Mouse (Mus musculus): ENCODE measurements around the gene Cdc27. TPM values are rescaled to one million over a fixed set of nuclear protein-coding genes. Genes with fewer than 3 reads are reported as not detected.

The Cdc27 gene
- 42.9 and 45.3 TPM in 2 replicates for polyA plus RNA-seq (2015; fragmentation: Nextera tagmentation; extraction: Ambion mirVana)

DNA sequence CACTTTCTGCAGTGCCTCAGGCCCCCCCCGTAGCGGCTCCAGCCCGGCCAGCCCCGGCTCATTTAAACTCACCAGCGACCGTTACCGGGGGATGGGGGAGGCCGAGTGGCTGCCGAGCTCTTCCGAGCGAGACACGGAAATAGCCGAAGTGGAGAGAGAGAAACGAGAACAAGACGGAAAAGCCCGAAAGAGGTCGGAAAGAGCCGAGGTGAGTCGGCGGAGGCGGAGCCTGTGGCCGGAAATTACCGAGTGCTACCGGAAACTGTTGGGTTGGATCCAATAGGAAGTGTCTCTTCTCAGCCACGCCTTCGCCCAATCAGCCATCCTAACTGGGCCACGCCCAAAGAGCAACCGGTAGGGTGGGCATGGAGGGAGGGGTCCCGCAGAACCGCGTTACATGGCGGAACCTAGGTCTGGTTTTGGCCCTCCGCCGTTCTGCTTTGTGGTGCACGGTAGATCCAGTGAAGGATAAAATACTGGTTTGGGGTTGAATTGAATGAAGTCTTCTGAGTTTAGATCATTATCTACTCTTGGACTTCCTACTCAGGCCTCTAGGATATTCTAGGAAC, at the start of gene Cdc27, which contains the start of gene Myl4:
Cdc27 (minus strand) TSS at position 215 of the 569 bp plus-strand sequence.
Myl4 (plus strand) TSS at position 258 of the 569 bp plus-strand sequence.
- Histone ChIP-seq H3K9ac (replicated peaks) (peak within 1 kb of the TSS; percentile 100), H3K36me3 (0 out of 2 replicates have a peak, but pooled peaks cover 2% of the 10 kb centered on the region), H3K4me3 (replicated peaks) (peak within 1 kb of the TSS; percentile 88), H3K4me2 (replicated peaks) (peak within 1 kb of the TSS; percentile 79), H3K27me3 (peaks cover 7% of the 10 kb centered on the region; the same call in 1 of the 2 replicates), H3K27ac (peak within 1 kb of the TSS; percentile 87), H3K4me1 (replicated peaks) (peaks cover 22% of the 10 kb centered on the region), H3K9me3 (no peaks in the 10 kb centered on the region)
- peak; percentile 96 for ATAC-seq
- under 1% methylated on average over 35 of the region's 35 CpGs for WGBS

DNA sequence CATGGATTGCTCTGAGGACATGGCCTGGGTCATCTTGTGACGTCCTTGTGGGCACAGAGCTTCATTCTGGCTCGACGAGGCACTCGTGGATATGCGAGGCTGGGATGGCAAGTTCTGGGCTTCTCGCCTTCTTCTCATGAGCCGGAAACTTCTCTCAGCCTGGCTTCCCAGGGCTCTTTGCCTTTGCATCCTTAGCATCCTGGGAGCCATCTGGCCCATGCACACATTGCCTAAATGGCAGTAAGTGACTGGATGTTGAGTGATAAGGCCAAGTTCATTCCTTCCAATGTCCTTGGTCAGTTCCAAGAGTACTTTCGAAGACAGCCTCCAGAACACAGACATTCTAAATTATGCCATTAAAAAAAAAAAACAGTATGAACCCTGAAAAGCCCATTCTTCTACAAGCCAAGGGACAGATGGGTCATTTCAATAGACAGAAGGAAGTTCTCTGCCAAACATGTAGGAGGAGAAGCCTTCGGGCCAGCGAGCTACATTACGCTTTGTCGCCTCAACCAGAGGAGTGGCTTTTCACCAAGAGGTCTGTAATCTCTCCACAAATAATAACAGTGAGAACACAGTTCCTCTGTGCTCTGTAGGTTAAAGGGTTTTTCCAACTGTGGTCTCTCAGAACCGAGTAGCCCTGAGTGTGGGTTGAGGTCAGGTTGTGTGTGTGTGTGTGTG, 49.0 kb upstream of the Cdc27 start:
- no peak overlapping the region for H3K4me2 ChIP-seq (replicated peaks)
- H3K9ac ChIP-seq (replicated peaks) = no peak overlapping the region
- ATAC-seq = no peak
- H3K27me3 ChIP-seq = no peaks in the 10 kb centered on the region
- no peaks in the 10 kb centered on the region for H3K9me3 ChIP-seq
- 84% methylated on average over 13 of the region's 13 CpGs for WGBS
- H3K36me3 ChIP-seq = no peaks in the 10 kb centered on the region
- H3K27ac ChIP-seq = no peak overlapping the region
- H3K4me1 ChIP-seq (replicated peaks) = no peaks in the 10 kb centered on the region
- no peak overlapping the region for H3K4me3 ChIP-seq (replicated peaks)

DNA sequence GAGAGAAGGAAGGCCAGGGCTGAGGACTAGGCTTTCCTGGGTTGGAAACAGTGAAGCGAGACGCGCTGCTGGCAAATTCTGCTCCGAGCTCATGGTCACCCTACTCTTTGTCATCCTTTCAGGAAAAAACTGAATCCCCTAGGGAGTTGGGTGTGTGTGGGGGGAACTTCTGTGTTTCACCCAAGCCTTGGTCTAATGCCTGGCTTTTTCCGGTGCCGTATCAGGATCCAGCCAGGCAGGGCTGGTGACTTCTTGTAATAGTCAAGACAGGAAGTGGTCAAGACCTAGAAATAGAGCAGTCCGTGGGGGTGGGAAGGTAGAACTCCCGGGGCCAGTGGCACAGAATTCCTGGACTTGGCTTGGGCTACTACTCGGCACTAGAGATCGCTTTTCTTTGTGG, 45.9 kb upstream of the Cdc27 start:
- ATAC-seq = no peak
- no peak overlapping the region for H3K27ac ChIP-seq
- no peaks in the 10 kb centered on the region for H3K9me3 ChIP-seq
- H3K36me3 ChIP-seq = no peaks in the 10 kb centered on the region
- no peaks in the 10 kb centered on the region for H3K4me1 ChIP-seq (replicated peaks)
- WGBS = 82% methylated on average over 10 of the region's 10 CpGs
- no peak overlapping the region for H3K4me2 ChIP-seq (replicated peaks)
- no peaks in the 10 kb centered on the region for H3K27me3 ChIP-seq
- H3K9ac ChIP-seq (replicated peaks) = no peak overlapping the region
- H3K4me3 ChIP-seq (replicated peaks) = no peak overlapping the region

DNA sequence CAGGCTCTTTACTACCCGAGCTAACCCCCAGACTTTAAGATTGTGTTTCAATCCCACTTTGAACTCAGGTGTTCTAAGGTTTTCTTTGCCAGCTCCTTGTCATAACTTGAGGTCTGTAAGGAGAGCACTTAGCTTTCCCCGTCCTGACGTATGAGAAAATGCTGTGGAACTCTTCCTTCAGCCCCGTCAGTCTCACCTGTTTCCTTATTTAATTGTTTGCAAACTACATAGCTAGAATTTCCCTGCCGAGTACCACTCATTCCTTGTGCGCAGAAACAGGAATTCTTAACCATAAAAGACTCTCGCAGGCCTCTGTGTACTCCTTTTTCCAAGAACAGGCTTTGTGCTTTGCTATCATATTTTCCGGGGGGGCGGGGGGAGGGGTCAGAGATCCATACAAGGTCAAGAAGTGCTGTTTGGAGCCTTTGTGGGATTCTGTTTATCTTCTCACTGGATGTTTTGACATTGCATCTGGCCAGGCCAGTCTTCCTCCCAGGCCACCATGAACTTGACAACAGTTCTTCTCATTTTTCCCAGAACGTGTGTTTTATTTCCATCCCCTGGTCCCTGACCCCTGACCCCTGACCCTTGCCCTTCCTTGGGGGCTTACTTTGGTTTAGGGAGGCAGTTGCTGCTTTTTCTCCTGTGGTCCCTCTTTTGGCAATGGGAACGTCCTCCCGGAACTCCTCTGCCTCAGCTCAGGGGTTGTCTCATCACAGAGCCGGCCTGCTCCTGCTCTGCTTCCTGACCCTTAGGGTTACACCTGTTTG, 41.8 kb upstream of the Cdc27 start:
- Histone ChIP-seq H3K36me3 (no peaks in the 10 kb centered on the region), H3K27ac (no peak overlapping the region), H3K4me2 (replicated peaks) (no peak overlapping the region), H3K4me1 (replicated peaks) (no peaks in the 10 kb centered on the region), H3K27me3 (no peaks in the 10 kb centered on the region), H3K4me3 (replicated peaks) (no peak overlapping the region), H3K9ac (replicated peaks) (no peak overlapping the region), H3K9me3 (0 out of 2 replicates have a peak, but pooled peaks cover 7% of the 10 kb centered on the region)
- no peak for ATAC-seq
- WGBS = 83% methylated on average over 13 of the region's 13 CpGs

DNA sequence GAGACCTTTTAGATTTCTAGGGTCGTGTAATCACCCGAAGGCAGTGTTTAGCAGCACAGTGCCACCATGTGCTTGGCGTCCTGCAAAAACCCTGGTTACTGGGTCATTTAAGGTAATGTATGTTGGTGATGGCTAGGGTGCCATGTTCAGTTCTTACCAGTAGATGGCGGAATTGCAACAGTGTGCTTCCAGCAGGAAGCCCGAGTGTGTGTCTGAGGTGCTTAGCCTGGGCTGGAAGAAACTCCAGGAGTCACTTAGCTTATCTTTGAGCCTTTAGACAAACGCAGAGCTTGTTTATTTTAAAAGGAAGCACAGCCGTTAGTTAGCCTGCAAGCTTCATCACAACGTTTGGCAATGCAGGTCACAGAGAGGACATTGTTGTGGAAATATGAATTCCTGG, 39.7 kb upstream of the Cdc27 start:
- H3K9ac ChIP-seq (replicated peaks) = no peak overlapping the region
- WGBS = 6% methylated on average over 8 of the region's 8 CpGs
- no peaks in the 10 kb centered on the region for H3K4me1 ChIP-seq (replicated peaks)
- peak; percentile 82 for ATAC-seq
- H3K4me2 ChIP-seq (replicated peaks) = no peak overlapping the region
- no peaks in the 10 kb centered on the region for H3K27me3 ChIP-seq
- no peak overlapping the region for H3K4me3 ChIP-seq (replicated peaks)
- H3K27ac ChIP-seq = no peak overlapping the region
- H3K9me3 ChIP-seq = 0 out of 2 replicates have a peak, but pooled peaks cover 7% of the 10 kb centered on the region
- no peaks in the 10 kb centered on the region for H3K36me3 ChIP-seq

DNA sequence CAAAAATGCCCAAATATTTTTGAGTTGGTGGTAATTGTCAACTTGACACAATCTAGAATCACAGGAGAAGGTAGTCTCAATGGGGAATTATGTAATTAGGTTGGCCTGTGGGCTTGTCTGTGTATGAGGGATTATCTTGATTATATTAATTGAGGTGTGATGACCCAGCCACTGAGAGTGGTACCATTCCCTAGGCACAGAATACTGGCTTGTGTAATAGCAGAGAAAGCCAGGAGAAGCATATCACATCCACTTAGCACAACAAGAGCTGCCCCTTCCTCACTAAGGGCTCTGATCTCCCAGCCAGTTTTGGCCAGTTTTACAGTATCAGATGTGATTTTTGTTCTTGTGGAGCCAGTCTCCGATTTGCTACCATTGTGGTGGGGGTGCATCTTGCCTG, 39.1 kb upstream of the Cdc27 start:
- Histone ChIP-seq H3K4me3 (replicated peaks) (no peak overlapping the region), H3K27ac (no peak overlapping the region), H3K4me1 (replicated peaks) (no peaks in the 10 kb centered on the region), H3K4me2 (replicated peaks) (no peak overlapping the region), H3K9me3 (0 out of 2 replicates have a peak, but pooled peaks cover 7% of the 10 kb centered on the region), H3K27me3 (no peaks in the 10 kb centered on the region), H3K9ac (replicated peaks) (no peak overlapping the region), H3K36me3 (no peaks in the 10 kb centered on the region)
- no peak for ATAC-seq
- WGBS = 72% methylated on average over 1 of the region's 1 CpGs

DNA sequence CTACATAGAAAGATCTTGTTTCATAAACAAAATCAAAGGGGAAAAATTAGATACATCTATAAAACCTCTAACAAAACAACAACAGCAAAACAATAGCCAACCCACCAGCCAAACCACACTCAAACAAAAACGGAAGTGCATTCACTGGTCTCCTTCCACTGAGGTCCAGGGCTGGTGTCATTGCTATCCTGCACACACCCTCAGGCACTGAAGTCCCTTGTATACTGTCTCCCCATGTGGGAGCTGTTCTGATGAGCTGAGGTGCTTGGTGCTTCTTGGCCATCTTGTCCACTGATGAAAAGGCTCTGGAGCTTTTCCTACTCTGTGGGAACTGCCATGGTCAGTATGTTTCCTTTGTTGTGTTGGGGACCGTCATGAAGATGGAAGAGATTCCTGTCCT, 38.1 kb upstream of the Cdc27 start:
- Histone ChIP-seq H3K4me3 (replicated peaks) (no peak overlapping the region), H3K9ac (replicated peaks) (no peak overlapping the region), H3K27ac (no peak overlapping the region), H3K36me3 (no peaks in the 10 kb centered on the region), H3K4me1 (replicated peaks) (no peaks in the 10 kb centered on the region), H3K4me2 (replicated peaks) (no peak overlapping the region), H3K27me3 (no peaks in the 10 kb centered on the region), H3K9me3 (0 out of 2 replicates have a peak, but pooled peaks cover 7% of the 10 kb centered on the region)
- ATAC-seq = no peak
- 94% methylated on average over 2 of the region's 2 CpGs for WGBS

DNA sequence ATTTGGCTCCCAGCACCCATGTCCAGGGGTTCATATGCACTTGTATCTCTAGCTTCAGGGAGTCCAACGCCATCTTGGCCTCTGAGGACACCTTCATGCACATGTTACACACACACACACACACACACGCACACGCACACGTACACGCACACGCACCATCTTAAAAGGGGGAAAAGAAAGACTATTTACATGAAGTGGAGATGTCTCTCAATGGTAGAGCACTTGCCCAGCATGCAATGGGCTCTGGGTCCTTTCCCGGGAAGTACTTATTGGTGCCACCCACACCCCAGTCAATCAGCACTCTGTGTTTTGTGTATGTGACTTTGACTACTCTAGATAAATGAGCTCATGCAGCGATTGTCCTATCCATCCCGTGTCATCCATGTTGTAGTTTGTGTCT, 37.5 kb upstream of the Cdc27 start:
- H3K9ac ChIP-seq (replicated peaks) = no peak overlapping the region
- H3K4me1 ChIP-seq (replicated peaks) = no peaks in the 10 kb centered on the region
- H3K4me3 ChIP-seq (replicated peaks) = no peak overlapping the region
- 97% methylated on average over 9 of the region's 9 CpGs for WGBS
- H3K27ac ChIP-seq = no peak overlapping the region
- H3K9me3 ChIP-seq = 0 out of 2 replicates have a peak, but pooled peaks cover 7% of the 10 kb centered on the region
- ATAC-seq = no peak
- H3K36me3 ChIP-seq = no peaks in the 10 kb centered on the region
- H3K4me2 ChIP-seq (replicated peaks) = no peak overlapping the region
- H3K27me3 ChIP-seq = no peaks in the 10 kb centered on the region

DNA sequence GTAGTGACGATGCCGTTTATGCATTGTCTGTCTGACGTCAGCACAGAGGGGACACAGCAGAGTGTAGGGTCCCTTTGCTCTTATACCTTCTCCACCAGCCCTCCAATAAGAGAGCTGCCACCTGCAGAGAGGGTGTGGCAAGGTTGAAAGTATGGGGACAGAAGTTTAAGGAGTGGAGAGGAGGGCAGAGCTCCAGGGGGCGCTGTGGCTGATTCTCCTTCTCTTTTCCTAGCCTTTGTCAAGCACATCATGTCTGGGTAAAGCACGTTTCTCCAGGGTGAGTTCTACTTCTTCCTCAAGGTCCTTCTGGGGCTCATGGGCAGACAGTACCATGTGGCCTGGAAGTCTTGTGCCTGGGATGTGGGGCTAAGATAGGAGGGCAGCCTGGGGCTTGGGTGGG, 35.1 kb upstream of the Cdc27 start:
- no peak for ATAC-seq
- 81% methylated on average over 5 of the region's 5 CpGs for WGBS
- H3K27me3 ChIP-seq = no peaks in the 10 kb centered on the region
- H3K4me3 ChIP-seq (replicated peaks) = no peak overlapping the region
- no peak overlapping the region for H3K4me2 ChIP-seq (replicated peaks)
- H3K4me1 ChIP-seq (replicated peaks) = 0 out of 2 replicates have a peak, but pooled peaks cover 3% of the 10 kb centered on the region
- no peak overlapping the region for H3K9ac ChIP-seq (replicated peaks)
- H3K36me3 ChIP-seq = no peaks in the 10 kb centered on the region
- 0 out of 2 replicates have a peak, but pooled peaks cover 7% of the 10 kb centered on the region for H3K9me3 ChIP-seq
- H3K27ac ChIP-seq = no peak overlapping the region

DNA sequence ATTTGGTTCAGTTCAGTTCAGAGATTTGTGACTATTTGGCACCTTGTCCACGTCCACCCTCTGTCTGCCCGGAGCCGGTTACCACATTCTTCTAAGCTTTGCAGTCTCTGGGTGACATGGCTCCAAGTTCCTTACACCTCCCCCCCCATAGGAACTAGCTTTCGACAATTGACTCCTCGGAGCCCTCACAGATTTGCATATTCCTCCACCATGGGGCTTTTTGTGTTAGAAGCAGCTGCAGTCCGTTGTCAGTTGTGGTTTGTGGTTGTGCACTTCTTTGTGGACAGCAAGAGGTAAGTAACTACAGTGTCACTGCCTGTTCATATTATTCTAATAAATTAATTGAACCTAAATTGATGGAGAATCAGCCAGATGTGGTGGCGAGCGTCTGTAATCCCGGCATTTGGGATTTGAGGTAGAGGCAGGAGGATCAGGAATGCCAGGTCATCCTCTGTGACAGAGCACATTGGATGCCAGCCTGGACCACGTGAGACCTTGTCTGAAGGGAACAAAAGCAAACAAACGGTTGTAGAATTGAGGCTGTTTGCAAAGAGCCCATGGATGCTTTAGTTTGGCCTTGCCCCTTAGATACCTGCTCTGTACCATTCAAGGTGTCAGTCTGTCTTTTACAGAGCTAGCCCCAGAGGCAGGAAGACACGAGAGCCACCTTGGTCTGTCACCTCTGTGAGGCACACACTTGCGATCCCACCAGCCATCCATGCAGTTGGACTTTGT, 32.4 kb upstream of the Cdc27 start:
- ATAC-seq = no peak
- WGBS = 60% methylated on average over 13 of the region's 13 CpGs
- Histone ChIP-seq H3K27me3 (no peaks in the 10 kb centered on the region), H3K9ac (replicated peaks) (no peak overlapping the region), H3K4me2 (replicated peaks) (no peak overlapping the region), H3K4me1 (replicated peaks) (peaks cover 11% of the 10 kb centered on the region), H3K4me3 (replicated peaks) (no peak overlapping the region), H3K9me3 (no peaks in the 10 kb centered on the region), H3K36me3 (no peaks in the 10 kb centered on the region), H3K27ac (no peak overlapping the region)

DNA sequence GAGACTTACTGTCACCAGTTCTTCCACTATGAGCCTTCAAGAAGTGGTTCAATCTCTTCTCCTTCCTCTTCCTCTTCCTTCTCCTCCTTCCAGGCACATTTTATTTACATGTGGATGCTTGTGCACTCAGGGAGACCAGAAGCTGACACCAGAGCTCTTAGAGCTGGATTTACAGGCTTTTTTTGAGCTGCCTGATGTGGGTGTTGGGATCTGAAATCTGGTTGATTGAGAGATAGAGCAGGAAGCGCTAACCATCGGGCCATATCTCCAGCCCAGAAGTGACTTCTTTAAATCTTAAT, 31.8 kb upstream of the Cdc27 start:
- 90% methylated on average over 2 of the region's 2 CpGs for whole genome bisulfite sequencing

More for the DNA sequence above, 31.8 kb upstream of the Cdc27 start:
- no peak for ATAC-seq
- Histone ChIP-seq H3K36me3 (no peaks in the 10 kb centered on the region), H3K27ac (no peak overlapping the region), H3K27me3 (no peaks in the 10 kb centered on the region), H3K4me3 (replicated peaks) (no peak overlapping the region), H3K9me3 (no peaks in the 10 kb centered on the region), H3K4me2 (replicated peaks) (no peak overlapping the region), H3K4me1 (replicated peaks) (peaks cover 11% of the 10 kb centered on the region), H3K9ac (replicated peaks) (no peak overlapping the region)

Measured in midbrain, embryonic 13.5 days (tissue).